Mouse (Mus musculus) hindbrain, embryonic 10.5 days (tissue): ENCODE measurements around the gene 1810062G17Rik. TPM values are rescaled to one million over a fixed set of nuclear protein-coding genes. Genes with fewer than 3 reads are reported as not detected.

ENCODE experiments used
- DNase-seq: peaks from one replicate; pipeline ENCODE4 v3.0.0-alpha.2; 2017; ENCODE audit warnings: low spot score
- H3K27ac ChIP-seq: fragments of 300-500 bp; sonication (generic); 2 replicates; pipeline ENCODE4 v1.5.1; 2016; ENCODE audit warnings: mild to moderate bottlenecking, moderate library complexity
- H3K27me3 ChIP-seq: fragments of 300-500 bp; sonication (generic); 2 replicates; pipeline ENCODE4 v1.6.1; 2016; ENCODE audit warnings: mild to moderate bottlenecking; ENCODE audit not compliant: poor library complexity, insufficient read depth, severe bottlenecking
- H3K36me3 ChIP-seq: fragments of 300-500 bp; sonication (generic); 2 replicates; pipeline ENCODE4 v1.6.1; 2016; ENCODE audit warnings: mild to moderate bottlenecking, moderate library complexity
- H3K4me1 ChIP-seq: fragments of 300-500 bp; sonication (generic); replicated peaks from 2 replicates; pipeline ENCODE4 v1.6.1; 2016; ENCODE audit warnings: mild to moderate bottlenecking
- H3K4me3 ChIP-seq: fragments of 300-500 bp; sonication (generic); 2 replicates; pipeline ENCODE4 v1.5.1; 2016; ENCODE audit warnings: mild to moderate bottlenecking, moderate library complexity
- H3K9me3 ChIP-seq: fragments of 300-500 bp; sonication (generic); 2 replicates; pipeline ENCODE4 v1.6.1; 2016; ENCODE audit warnings: mild to moderate bottlenecking, moderate library complexity
- WGBS: fragments of 180-500 bp; shearing (Covaris S2); methylation state at CpG from one replicate; pipeline ENCODE4 v1.1.7; 2016; 5-methylcytosine and 5-hydroxymethylcytosine counted together
- polyA plus RNA-seq: library from polyadenylated mRNA; unstranded; fragments of >200 nt; fragmentation: Nextera tagmentation; extraction: Ambion mirVana; gene quantifications from 2 replicates; pipeline ENCODE4 v1.2.1, GENCODE M21; 2016

1810062G17Rik gene
- polyA plus RNA-seq, 1 experiment from 2014 or later: 0.63 TPM

DNA sequence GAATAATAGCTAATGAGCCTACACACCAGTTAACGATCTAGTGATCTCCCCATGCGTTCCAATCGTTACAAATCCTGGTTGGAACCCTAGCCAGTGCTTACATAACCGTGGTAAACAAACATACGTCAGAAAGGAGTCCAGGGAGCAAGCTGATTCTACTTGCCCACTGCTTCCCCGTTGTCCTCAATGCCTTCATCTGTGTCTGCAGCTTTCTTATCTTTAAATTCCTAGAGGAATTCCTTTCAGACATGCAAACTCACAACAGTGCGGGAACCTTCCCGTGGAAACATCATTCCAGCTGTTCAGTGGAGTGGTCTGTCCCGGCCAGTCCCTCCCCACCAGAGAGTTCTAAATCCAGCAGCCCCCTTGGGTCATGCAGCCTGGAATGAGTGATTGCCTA, 7.2 kb downstream of the 1810062G17Rik start:
- Histone ChIP-seq H3K36me3 (no peaks in the 10 kb centered on the region), H3K27me3 (peaks cover 2% of the 10 kb centered on the region; the same call in 1 of the 2 replicates), H3K9me3 (no peaks in the 10 kb centered on the region), H3K4me3 (no peak overlapping the region), H3K4me1 (peaks cover 34% of the 10 kb centered on the region), H3K27ac (no peak overlapping the region)
- no peak for DNase-seq
- 58% methylated on average over 9 of the region's 9 CpGs for WGBS

DNA sequence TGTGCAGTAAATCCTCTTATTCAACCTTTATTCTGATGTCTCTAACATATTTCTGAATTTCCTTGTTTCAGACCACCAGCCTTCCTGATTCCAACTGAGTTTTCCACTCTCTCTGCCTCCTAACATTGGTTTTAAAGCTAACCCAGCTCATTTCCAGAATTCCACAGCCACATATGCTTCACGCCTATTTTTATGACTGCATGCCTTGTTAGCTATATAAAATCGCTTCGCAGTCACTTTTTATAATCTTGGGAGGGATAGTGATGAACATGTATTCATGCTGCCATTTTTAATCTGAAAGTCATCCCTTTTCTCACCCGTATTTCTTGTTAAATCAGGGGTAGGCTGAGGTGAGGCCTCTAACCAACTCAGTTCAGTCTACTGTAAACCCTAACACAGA, 8.6 kb downstream of the 1810062G17Rik start:
- DNase-seq: no peak
- WGBS: 92% methylated on average over 4 of the region's 4 CpGs
- no peaks in the 10 kb centered on the region for H3K9me3 ChIP-seq
- no peaks in the 10 kb centered on the region for H3K27me3 ChIP-seq
- H3K4me3 ChIP-seq: no peak overlapping the region
- H3K4me1 ChIP-seq: peaks cover 27% of the 10 kb centered on the region
- H3K27ac ChIP-seq: no peak overlapping the region
- H3K36me3 ChIP-seq: no peaks in the 10 kb centered on the region

DNA sequence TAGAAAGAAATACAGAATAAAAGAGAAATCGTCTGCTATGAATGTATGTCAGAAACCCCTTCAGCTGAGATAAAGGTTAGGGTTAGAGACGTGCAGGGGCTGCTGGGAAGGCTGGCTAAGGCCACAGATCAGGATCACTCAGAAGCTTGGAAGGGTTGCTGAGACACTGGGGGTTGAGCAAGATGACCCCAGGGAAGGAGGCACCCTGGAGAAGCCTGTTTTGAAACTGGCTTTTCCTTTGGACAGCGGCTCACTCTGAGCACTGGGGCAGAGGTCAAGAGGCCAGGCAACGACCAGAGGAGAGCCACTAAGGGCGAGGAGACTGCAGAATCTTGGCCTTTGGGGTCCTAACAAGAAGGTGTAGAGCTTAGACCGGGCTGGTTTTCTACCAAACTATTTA, 10.4 kb downstream of the 1810062G17Rik start:
- 44% methylated on average over 6 of the region's 6 CpGs for WGBS
- no peak overlapping the region for H3K4me3 ChIP-seq
- DNase-seq: no peak

DNA sequence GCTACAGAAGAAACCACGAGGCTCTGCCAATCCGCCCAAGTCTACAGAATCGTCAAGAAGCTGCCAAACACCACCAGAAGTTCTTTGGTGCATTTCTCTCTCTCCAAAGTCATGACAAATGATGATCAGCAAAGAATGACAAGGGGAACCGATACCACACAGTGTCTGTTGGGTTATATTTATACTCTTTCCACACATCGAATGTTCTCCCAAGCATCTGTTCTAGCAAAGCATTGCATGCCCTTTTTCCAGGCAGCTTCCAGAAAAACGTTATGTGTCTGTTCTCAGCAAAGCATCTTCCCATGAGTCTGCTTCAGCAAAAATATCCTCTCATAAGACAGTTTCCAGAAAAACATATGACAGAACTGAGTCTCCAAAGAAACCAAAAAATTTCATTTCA, 11.1 kb downstream of the 1810062G17Rik start:
- WGBS: 90% methylated on average over 6 of the region's 6 CpGs
- no peaks in the 10 kb centered on the region for H3K27me3 ChIP-seq

More for the DNA sequence above, 10.4 kb downstream of the 1810062G17Rik start:
- H3K27me3 ChIP-seq: no peaks in the 10 kb centered on the region
- H3K9me3 ChIP-seq: no peaks in the 10 kb centered on the region
- H3K4me1 ChIP-seq: peaks cover 26% of the 10 kb centered on the region
- no peak overlapping the region for H3K27ac ChIP-seq
- no peaks in the 10 kb centered on the region for H3K36me3 ChIP-seq

DNA sequence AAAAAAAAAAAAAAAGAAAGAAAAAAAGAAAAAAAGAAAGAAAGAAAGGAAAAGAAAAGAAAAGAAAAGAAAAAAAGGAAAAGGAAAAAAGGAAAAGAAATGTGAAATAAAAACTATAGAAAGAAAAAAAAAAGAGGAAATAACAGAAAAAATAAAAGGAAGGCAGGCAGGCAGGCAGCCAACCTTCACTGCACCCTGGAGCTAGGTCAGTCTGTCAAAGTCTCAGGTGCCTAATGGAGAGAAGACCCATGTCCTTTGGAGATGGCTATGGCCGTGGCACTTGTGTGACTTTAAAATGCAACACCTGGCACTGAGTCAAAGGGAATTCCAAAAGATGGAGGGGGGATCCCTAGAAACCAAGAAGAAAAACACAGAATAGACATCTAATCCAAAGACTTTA, 12.6 kb downstream of the 1810062G17Rik start:
- H3K27me3 ChIP-seq: no peaks in the 10 kb centered on the region
- H3K36me3 ChIP-seq: no peaks in the 10 kb centered on the region
- H3K9me3 ChIP-seq: no peaks in the 10 kb centered on the region
- H3K4me1 ChIP-seq: 0 out of 2 replicates have a peak, but pooled peaks cover 12% of the 10 kb centered on the region
- DNase-seq: no peak
- no peak overlapping the region for H3K4me3 ChIP-seq
- H3K27ac ChIP-seq: no peak overlapping the region
- 88% methylated on average over 1 of the region's 1 CpGs for WGBS

More for the DNA sequence above, 11.1 kb downstream of the 1810062G17Rik start:
- no peak for DNase-seq
- no peaks in the 10 kb centered on the region for H3K9me3 ChIP-seq
- peaks cover 20% of the 10 kb centered on the region for H3K4me1 ChIP-seq
- no peak overlapping the region for H3K4me3 ChIP-seq
- H3K27ac ChIP-seq: no peak overlapping the region
- no peaks in the 10 kb centered on the region for H3K36me3 ChIP-seq

DNA sequence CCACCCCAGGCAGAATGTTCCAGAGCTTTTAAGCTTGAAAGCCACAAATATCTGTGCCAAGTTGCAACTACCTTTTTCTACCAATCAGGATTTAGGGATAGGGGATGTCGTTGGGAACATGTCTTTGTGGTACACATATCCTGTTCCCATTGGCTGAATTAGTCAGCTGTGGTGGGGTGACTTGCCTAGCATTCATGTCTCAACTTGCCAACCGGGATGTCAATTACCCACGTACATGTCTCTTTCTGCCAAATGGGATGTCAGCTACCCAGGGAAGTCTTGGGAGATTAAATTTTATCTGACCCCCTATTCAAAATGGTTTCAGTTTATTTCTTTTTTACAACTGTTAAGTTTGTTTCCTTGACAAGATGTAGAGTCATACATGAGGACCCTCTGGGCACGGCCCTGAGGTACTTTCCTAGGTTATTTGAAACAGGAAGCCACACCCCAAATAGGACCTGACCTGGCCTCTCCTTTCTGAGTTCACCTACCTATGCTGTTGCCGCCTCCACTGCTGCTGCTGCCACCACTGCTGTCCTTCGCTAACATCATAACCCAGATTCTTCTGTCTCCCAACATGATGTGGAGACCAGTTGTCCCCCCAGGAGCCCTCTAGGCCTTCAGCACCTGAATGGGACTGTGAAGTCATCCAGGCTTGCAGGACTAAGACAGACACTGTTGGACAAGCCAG, 13.3 kb downstream of the 1810062G17Rik start:
- H3K36me3 ChIP-seq: no peaks in the 10 kb centered on the region
- DNase-seq: no peak
- no peak overlapping the region for H3K27ac ChIP-seq
- H3K27me3 ChIP-seq: no peaks in the 10 kb centered on the region
- no peaks in the 10 kb centered on the region for H3K9me3 ChIP-seq
- no peak overlapping the region for H3K4me3 ChIP-seq
- H3K4me1 ChIP-seq: 0 out of 2 replicates have a peak, but pooled peaks cover 12% of the 10 kb centered on the region
- WGBS: 88% methylated on average over 6 of the region's 6 CpGs

DNA sequence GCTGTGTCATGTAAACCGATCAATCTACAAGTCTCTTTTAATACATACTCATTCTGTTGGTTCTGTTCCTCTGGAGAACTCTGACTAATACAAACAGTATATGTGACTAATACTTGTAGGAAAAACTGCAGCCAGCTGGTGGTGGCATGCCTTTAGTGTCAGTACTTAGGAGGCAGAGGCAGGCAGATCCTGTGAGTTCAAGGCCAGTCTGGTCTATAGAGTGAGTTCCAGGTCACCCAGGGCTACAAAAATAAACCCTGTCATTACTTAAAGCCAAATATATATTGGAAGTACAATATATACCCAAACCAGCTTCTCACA, 13.8 kb downstream of the 1810062G17Rik start:
- DNase-seq: no peak
- H3K27me3 ChIP-seq: no peaks in the 10 kb centered on the region
- 98% methylated on average over 1 of the region's 1 CpGs for WGBS

DNA sequence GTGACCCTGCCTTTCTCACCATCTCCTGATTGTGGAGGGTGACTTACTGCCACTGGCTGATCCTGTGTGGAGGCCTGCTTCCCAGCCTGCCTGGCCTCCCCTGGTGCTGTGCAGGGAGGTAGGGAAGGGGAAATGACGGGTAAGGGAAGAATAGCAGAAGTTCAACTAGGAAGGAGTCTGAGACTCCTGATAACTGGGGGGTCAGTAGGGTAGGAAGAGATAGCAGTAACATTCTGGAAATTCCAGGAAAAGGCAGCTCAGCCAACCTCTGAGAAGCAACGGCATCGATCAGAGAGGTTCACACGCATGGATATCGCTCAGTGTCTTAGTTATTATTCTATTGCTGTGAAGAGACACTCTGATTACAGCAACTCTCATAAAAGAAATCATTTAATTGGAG, 15.8 kb downstream of the 1810062G17Rik start:
- Histone ChIP-seq H3K4me1 (0 out of 2 replicates have a peak, but pooled peaks cover 11% of the 10 kb centered on the region), H3K36me3 (no peaks in the 10 kb centered on the region), H3K27ac (peak overlapping the region; percentile 35; the same call in 1 of the 2 replicates), H3K9me3 (no peaks in the 10 kb centered on the region), H3K4me3 (no peak overlapping the region), H3K27me3 (peaks cover 7% of the 10 kb centered on the region)
- WGBS: 86% methylated on average over 5 of the region's 5 CpGs
- no peak for DNase-seq

More for the DNA sequence above, 13.8 kb downstream of the 1810062G17Rik start:
- Histone ChIP-seq H3K36me3 (no peaks in the 10 kb centered on the region), H3K4me3 (no peak overlapping the region), H3K27ac (no peak overlapping the region), H3K4me1 (0 out of 2 replicates have a peak, but pooled peaks cover 12% of the 10 kb centered on the region), H3K9me3 (no peaks in the 10 kb centered on the region)

DNA sequence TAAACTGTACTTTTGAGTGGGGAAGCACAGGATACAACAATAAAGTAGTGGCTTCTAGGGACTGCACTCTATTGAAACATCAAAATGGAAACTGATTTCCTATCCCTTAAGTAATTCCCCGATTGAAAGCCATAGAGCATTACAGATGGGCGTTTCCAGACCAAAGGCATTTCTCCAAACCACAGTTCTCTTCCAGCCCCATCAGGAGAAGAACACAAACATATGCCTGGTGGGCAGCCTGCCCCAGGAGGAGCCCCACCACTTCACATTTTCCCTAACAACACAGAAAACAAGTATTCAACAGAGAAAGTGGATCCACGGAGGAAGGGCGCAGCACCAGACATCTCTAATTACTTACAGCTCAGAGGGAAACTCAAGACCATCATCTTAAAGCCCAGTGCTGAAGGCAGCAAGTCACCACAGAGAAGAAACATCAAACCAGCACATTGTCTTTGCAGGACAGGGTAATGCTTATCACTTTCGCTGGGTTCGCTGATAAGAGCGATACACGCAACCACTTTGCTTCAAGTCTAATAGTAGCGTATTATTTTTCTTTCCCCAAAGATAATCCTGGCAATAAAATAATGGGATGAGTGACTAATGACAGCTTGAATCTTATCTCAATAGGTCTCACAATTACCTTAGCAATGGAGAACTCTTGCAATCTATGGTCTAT, 17.1 kb downstream of the 1810062G17Rik start:
- no peaks in the 10 kb centered on the region for H3K9me3 ChIP-seq
- H3K36me3 ChIP-seq: no peaks in the 10 kb centered on the region
- WGBS: 81% methylated on average over 9 of the region's 9 CpGs
- 0 out of 2 replicates have a peak, but pooled peaks cover 11% of the 10 kb centered on the region for H3K4me1 ChIP-seq
- no peak overlapping the region for H3K27ac ChIP-seq
- peaks cover 8% of the 10 kb centered on the region for H3K27me3 ChIP-seq
- no peak for DNase-seq
- no peak overlapping the region for H3K4me3 ChIP-seq

DNA sequence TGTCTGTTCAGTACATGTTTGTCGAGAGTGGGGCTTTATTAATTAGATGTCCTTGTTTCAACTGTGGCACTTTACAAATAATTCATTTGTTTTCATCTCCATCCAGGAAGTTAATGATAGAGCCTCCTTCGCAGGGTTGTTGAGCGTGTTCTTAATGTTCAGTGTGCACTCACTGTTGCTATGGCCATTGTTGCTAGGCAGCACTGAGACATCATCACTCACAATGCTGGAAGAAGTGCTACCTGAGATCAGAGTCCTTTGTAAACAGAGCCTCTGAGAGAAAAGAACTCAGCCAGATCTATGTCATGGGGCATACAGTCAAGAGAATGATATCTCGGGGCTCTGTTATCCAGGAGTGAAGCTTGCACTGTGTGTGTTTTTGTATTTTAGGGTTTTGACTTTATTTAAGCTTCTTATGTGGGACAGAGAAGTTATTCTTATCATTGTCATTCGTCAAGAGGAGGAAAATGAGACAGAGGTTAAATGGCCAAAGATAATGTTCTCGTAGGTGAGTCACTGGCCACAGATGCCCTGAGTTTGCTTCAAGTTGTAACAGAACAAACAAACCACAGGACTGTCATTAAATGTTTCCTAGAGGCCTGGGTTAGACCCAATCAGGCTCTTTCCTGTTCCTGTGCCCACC, 18.0 kb downstream of the 1810062G17Rik start:
- Histone ChIP-seq H3K27ac (no peak overlapping the region), H3K9me3 (no peaks in the 10 kb centered on the region), H3K27me3 (peaks cover 8% of the 10 kb centered on the region), H3K4me1 (0 out of 2 replicates have a peak, but pooled peaks cover 11% of the 10 kb centered on the region), H3K36me3 (no peaks in the 10 kb centered on the region), H3K4me3 (no peak overlapping the region)
- 85% methylated on average over 6 of the region's 6 CpGs for WGBS
- DNase-seq: no peak

DNA sequence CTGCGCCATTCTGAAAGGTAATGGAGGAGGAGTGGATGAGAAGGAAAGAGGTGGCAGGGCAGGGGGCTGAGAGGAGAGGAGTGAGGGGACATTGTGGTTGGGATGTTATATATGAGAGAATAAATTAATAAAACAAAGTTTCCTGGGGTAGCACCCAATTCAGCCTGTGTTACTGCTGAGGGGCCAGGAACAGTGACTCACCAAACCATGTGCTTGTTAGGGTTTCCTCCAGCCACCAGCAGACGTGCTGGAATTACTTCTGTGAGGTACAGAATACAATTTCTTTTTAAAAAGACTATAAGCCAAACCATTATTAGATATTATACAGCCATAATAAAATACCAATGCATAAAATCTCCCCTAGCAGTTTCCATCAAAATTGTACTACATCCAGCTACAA, 18.9 kb downstream of the 1810062G17Rik start:
- Histone ChIP-seq H3K27me3 (peaks cover 8% of the 10 kb centered on the region), H3K4me1 (0 out of 2 replicates have a peak, but pooled peaks cover 11% of the 10 kb centered on the region), H3K36me3 (no peaks in the 10 kb centered on the region), H3K4me3 (no peak overlapping the region), H3K9me3 (no peaks in the 10 kb centered on the region), H3K27ac (no peak overlapping the region)
- 93% methylated on average over 2 of the region's 2 CpGs for WGBS
- DNase-seq: no peak

DNA sequence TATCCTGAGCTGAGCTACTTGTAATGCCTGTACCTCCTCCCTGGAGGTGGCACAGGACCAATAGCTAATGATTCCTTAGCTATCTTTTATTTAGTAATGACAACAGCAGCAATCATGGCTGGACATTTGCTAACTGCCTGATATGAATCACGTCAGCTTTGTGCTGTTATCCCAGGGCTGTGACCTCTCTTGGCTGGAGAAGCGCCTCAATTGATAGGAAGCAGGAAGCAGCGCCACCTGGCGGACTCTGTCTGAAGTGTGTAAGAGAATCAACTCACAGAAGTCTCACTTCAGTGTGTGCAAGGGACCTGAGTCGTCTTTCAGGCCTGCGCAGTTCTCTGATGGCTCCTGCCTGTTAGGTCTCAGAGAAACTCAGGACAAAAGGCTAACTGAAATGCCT, 19.7 kb downstream of the 1810062G17Rik start:
- WGBS: 14% methylated on average over 6 of the region's 6 CpGs
- Histone ChIP-seq H3K27me3 (peaks cover 8% of the 10 kb centered on the region), H3K36me3 (no peaks in the 10 kb centered on the region), H3K4me1 (0 out of 2 replicates have a peak, but pooled peaks cover 10% of the 10 kb centered on the region), H3K9me3 (no peaks in the 10 kb centered on the region), H3K27ac (no peak overlapping the region), H3K4me3 (no peak overlapping the region)
- DNase-seq: peak; percentile 88

DNA sequence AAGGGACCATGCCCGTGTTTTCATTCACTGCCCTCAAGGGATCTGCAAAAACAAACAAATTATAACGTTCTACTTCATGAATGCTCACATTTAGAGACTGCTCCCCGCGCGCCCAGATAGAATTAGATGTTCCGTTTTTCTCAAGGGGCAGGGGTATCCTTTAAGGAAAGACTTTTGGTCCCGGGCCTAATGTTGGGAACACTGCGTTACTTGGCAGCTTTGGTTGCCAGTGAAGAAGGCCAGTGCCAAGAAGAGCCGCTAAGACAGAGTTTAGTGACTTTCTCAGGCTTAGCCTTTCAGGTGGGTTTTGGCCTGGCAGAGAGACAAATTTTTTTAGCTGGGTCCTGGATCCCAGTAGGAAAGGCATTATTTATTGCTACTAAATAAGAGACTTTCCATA, 20.5 kb downstream of the 1810062G17Rik start:
- 87% methylated on average over 9 of the region's 9 CpGs for WGBS

More for the DNA sequence above, 20.5 kb downstream of the 1810062G17Rik start:
- Histone ChIP-seq H3K27me3 (peaks cover 8% of the 10 kb centered on the region), H3K4me1 (0 out of 2 replicates have a peak, but pooled peaks cover 3% of the 10 kb centered on the region), H3K9me3 (no peaks in the 10 kb centered on the region), H3K36me3 (no peaks in the 10 kb centered on the region), H3K27ac (no peak overlapping the region), H3K4me3 (no peak overlapping the region)
- no peak for DNase-seq
